Comparison of ENCODE assay signal across 11 mouse cellular contexts in genomic region chr4:102840062-102840798, GRCm38 (mm10).
DNase-seq lines count a peak whose midpoint lies in the region; ATAC-seq and TF ChIP-seq lines count a peak whose summit lies in the region.
"Had no signal": no experiment of that assay in that cellular context is flagged by ENCODE, and none has a peak within 500 bp of the region (broad histone marks: within the 10 kb centered on the region; RNA-seq: fewer than 3 reads in every experiment).

No protein-coding gene starts in this region.

- TF ChIP-seq CTCF in liver, adult 2 months (IDR thresholded peaks at IDR 0.05; ENCODE audit: low read depth, low read length) = no peak
- no peak for TF ChIP-seq CTCF in kidney, adult 2 months (conservative IDR thresholded peaks at IDR 0.05; ENCODE audit: insufficient read depth, insufficient read length, low read depth, low read length)

- ATAC-seq in inflammation-experienced regulatory T-cells, adult 6 months = no peak

- 29% methylated on average over 7 of the region's 7 CpGs for WGBS in liver, adult 2 months
- 34% methylated on average over 7 of the region's 7 CpGs for WGBS in kidney, adult 2 months

- intact Hi-C loops in left cerebral cortex, postnatal 10 days (cut with DNase I) = loop anchor here (5.0 kb wide), 1 partner anchor 58 kb away; no protein-coding TSS in a partner anchor

- H3K27ac ChIP-seq in liver, adult 2 months (replicated peaks; ENCODE audit: insufficient read depth, low read depth, low read length) = peak overlapping the region; percentile 62
- peak overlapping the region; percentile 64; the same call in 1 of the 2 replicates for H3K27ac ChIP-seq in kidney, adult 2 months (ENCODE audit: insufficient read depth, low read depth, low read length)
- H3K27ac ChIP-seq: embryonic facial prominence, embryonic 13.5 days; stomach, embryonic 15.5 days had no signal

- H3K36me3 ChIP-seq in liver, adult 2 months (ENCODE audit: control insufficient read depth, insufficient read depth, low read length) = no peaks in the 10 kb centered on the region
- H3K36me3 ChIP-seq in kidney, adult 2 months (ENCODE audit: control insufficient read depth, insufficient read depth, low read length) = no peaks in the 10 kb centered on the region
- H3K36me3 ChIP-seq: embryonic facial prominence, embryonic 13.5 days; stomach, embryonic 15.5 days had no signal

- H3K4me3 ChIP-seq in liver, adult 2 months (ENCODE audit: insufficient read depth, low read depth, low read length) = no peak overlapping the region
- H3K4me3 ChIP-seq in kidney, adult 2 months (ENCODE audit: insufficient read depth, low read depth, low read length) = no peak overlapping the region
- H3K4me3 ChIP-seq: embryonic facial prominence, embryonic 13.5 days; stomach, embryonic 15.5 days had no signal

- H3K9ac ChIP-seq in liver, adult 2 months (ENCODE audit: low read depth, low read length) = no peak overlapping the region
- H3K9ac ChIP-seq: embryonic facial prominence, embryonic 13.5 days; stomach, embryonic 15.5 days had no signal

- no peak for TF ChIP-seq POLR2A in liver, adult 2 months (IDR thresholded peaks at IDR 0.05; ENCODE audit: extremely low read depth, insufficient read depth, low read length)
- no peak for TF ChIP-seq POLR2A in kidney, adult 2 months (IDR thresholded peaks at IDR 0.05; ENCODE audit: low read depth, low read length)

- no peaks in the 10 kb centered on the region for H3K27me3 ChIP-seq in liver, adult 2 months (ENCODE audit: control insufficient read depth, insufficient read depth, low read length)
- H3K27me3 ChIP-seq in kidney, adult 2 months (replicated peaks; ENCODE audit: control insufficient read depth, insufficient read depth, low read length) = no peaks in the 10 kb centered on the region
- H3K27me3 ChIP-seq: embryonic facial prominence, embryonic 13.5 days; stomach, embryonic 15.5 days had no signal

- H3K4me1 ChIP-seq in liver, adult 2 months (ENCODE audit: control insufficient read depth, insufficient read depth, low read length) = peaks cover 2% of the 10 kb centered on the region
- H3K4me1 ChIP-seq in kidney, adult 2 months (ENCODE audit: control insufficient read depth, insufficient read depth, low read length) = peaks cover 12% of the 10 kb centered on the region
- H3K4me1 ChIP-seq: stomach, embryonic 15.5 days had no signal

- DNase-seq in liver, adult 2 months (ENCODE audit: extremely low read depth, low read depth, low spot score) = peak; percentile 93
- no peak for DNase-seq in liver
- peak; percentile 73 for DNase-seq in kidney, adult 2 months
- peak; percentile 51 for DNase-seq in kidney, postnatal 14 days
- peak; percentile 41 for DNase-seq in lung, postnatal 36 days
- no peak for DNase-seq in left cerebral cortex, postnatal 10 days (ENCODE audit: extremely low spot score in 1 of 2, low spot score in 2 of 2)
- DNase-seq: gastrocnemius, postnatal 36 days; right cerebral cortex, postnatal 14 days had no signal

- no peaks in the 10 kb centered on the region for H3K79me2 ChIP-seq in liver, adult 2 months (ENCODE audit: control insufficient read depth, insufficient read depth, low read length)

Comparison
In these comparisons a context has a peak if more than half of its experiments do, and no peak if none do; other contexts are left out.
1. DNase-seq: peak in liver, adult 2 months (single experiment), kidney, adult 2 months (single experiment), kidney, postnatal 14 days (single experiment) and lung, postnatal 36 days (single experiment); none in liver (single experiment) and left cerebral cortex, postnatal 10 days (0 of 2).